ENCODE assay signal across 7 mouse cellular contexts in the genomic region with DNA sequence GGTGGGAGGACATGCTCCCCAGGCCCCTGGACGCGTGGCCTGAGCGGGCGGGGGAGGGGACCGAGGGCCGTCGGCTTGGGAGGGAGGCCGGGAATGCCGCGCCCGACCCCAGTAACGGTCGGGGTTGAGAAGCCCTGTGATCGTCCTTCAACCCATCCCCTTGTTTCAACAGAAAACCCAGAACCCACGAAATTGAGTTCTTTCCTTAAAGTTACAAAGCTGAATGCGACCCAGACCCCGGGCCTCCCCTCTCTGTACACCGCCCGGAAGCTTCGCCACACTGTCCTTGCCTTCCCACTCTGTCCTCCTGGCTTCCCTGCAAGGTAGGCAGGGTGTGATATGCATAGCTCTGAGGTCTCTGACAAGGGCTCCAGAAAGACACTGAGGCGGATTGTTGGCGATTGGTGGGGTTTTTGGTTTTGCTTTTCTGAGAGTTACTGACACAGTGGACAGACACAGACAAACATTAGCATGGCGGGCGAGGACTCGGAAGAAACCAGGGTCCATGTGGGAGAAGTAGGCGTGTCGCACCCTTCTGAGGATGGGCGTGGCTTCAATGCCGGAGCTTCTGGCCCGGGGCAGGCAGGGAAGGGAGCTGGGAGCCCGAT. TPM values are rescaled to one million over a fixed set of nuclear protein-coding genes. Genes with fewer than 3 reads are reported as not detected.
DNase-seq lines count a peak whose midpoint lies in the region; ATAC-seq lines count a peak whose summit lies in the region.

No protein-coding gene starts in this region.

- no peaks in the 10 kb centered on the region for H3K27me3 ChIP-seq in embryonic facial prominence, embryonic 10.5 days (replicated peaks; ENCODE audit: low read depth, poor library complexity, severe bottlenecking)
- H3K27me3 ChIP-seq in limb, embryonic 10.5 days (ENCODE audit: low read depth, poor library complexity, severe bottlenecking): no peaks in the 10 kb centered on the region
- H3K27me3 ChIP-seq in midbrain, embryonic 12.5 days: no peaks in the 10 kb centered on the region

- peak; percentile 90 for DNase-seq in adrenal gland, postnatal 10 days
- peak; percentile 91 for DNase-seq in embryonic facial prominence, embryonic 10.5 days (ENCODE audit: low spot score)
- DNase-seq in heart, adult 11 months: peak; percentile 99
- peak; percentile 89 for DNase-seq in kidney, adult 18-20 months
- peak; percentile 88 for DNase-seq in limb, embryonic 10.5 days (ENCODE audit: low spot score)
- peak; percentile 76 for DNase-seq in skeletal muscle tissue, adult 2 months (ENCODE audit: low read depth, low spot score)

- peak overlapping the region; percentile 98 for H3K9ac ChIP-seq in midbrain, embryonic 12.5 days (replicated peaks)

- peaks cover 40% of the 10 kb centered on the region for H3K4me1 ChIP-seq in embryonic facial prominence, embryonic 10.5 days
- peaks cover 40% of the 10 kb centered on the region for H3K4me1 ChIP-seq in limb, embryonic 10.5 days
- peaks cover 27% of the 10 kb centered on the region for H3K4me1 ChIP-seq in midbrain, embryonic 12.5 days

- peak overlapping the region; percentile 77 for H3K4me2 ChIP-seq in midbrain, embryonic 12.5 days (replicated peaks)

- under 1% methylated on average over 31 of the region's 31 CpGs for WGBS in embryonic facial prominence, embryonic 10.5 days
- WGBS in limb, embryonic 10.5 days: under 1% methylated on average over 31 of the region's 31 CpGs
- 0% methylated on average over 24 of the region's 31 CpGs for WGBS in midbrain, embryonic 12.5 days

- peak overlapping the region; percentile 100 for H3K27ac ChIP-seq in embryonic facial prominence, embryonic 10.5 days (replicated peaks)
- H3K27ac ChIP-seq in limb, embryonic 10.5 days: peak overlapping the region; percentile 99
- peak overlapping the region; percentile 94 for H3K27ac ChIP-seq in midbrain, embryonic 12.5 days (replicated peaks)

- no peaks in the 10 kb centered on the region for H3K9me3 ChIP-seq in embryonic facial prominence, embryonic 10.5 days
- no peaks in the 10 kb centered on the region for H3K9me3 ChIP-seq in limb, embryonic 10.5 days (replicated peaks)
- H3K9me3 ChIP-seq in midbrain, embryonic 12.5 days: no peaks in the 10 kb centered on the region

- peaks cover 39% of the 10 kb centered on the region for H3K36me3 ChIP-seq in embryonic facial prominence, embryonic 10.5 days (replicated peaks)
- H3K36me3 ChIP-seq in limb, embryonic 10.5 days: peaks cover 40% of the 10 kb centered on the region
- H3K36me3 ChIP-seq in midbrain, embryonic 12.5 days: peaks cover 16% of the 10 kb centered on the region

- ATAC-seq in midbrain, embryonic 12.5 days (ENCODE audit: low FRiP score, low read depth): peak; percentile 76

- peak overlapping the region; percentile 78 for H3K4me3 ChIP-seq in embryonic facial prominence, embryonic 10.5 days
- peak overlapping the region; percentile 90 for H3K4me3 ChIP-seq in limb, embryonic 10.5 days
- peak overlapping the region; percentile 98 for H3K4me3 ChIP-seq in midbrain, embryonic 12.5 days

RNA-seq across cellular contexts. Expression of a gene that starts 0.6 kb away (rescaled TPM):
- 100 to 1,000 TPM; 218 to 322 TPM for total RNA-seq in adrenal gland, postnatal 10 days (2021)
- 961 and 969 TPM in 2 replicates for polyA plus RNA-seq in embryonic facial prominence, embryonic 10.5 days (2016; fragmentation: Nextera tagmentation; extraction: Ambion mirVana)
- polyA plus RNA-seq in limb, embryonic 10.5 days (2016; fragmentation: Nextera tagmentation; extraction: Ambion mirVana): 893 and 996 TPM in 2 replicates
- polyA plus RNA-seq in midbrain, embryonic 12.5 days (2016; fragmentation: Nextera tagmentation; extraction: Ambion mirVana): 891 and 892 TPM in 2 replicates

RNA-seq across cellular contexts. Expression of a gene that starts 1.0 kb away (rescaled TPM):
- 10 to 100 TPM; 18.5 to 24.5 TPM for total RNA-seq in adrenal gland, postnatal 10 days (2021)
- polyA plus RNA-seq in embryonic facial prominence, embryonic 10.5 days (2016; fragmentation: Nextera tagmentation; extraction: Ambion mirVana): 30.8 and 31.9 TPM in 2 replicates
- polyA plus RNA-seq in limb, embryonic 10.5 days (2016; fragmentation: Nextera tagmentation; extraction: Ambion mirVana): 29.0 and 31.6 TPM in 2 replicates
- 29.0 and 30.3 TPM in 2 replicates for polyA plus RNA-seq in midbrain, embryonic 12.5 days (2016; fragmentation: Nextera tagmentation; extraction: Ambion mirVana)

RNA-seq across cellular contexts. Expression of a gene that starts 34.6 kb away (rescaled TPM):
- total RNA-seq in adrenal gland, postnatal 10 days (2021): 10 to 100 TPM; 28.0 to 32.8 TPM
- 25.3 and 25.7 TPM in 2 replicates for polyA plus RNA-seq in embryonic facial prominence, embryonic 10.5 days (2016; fragmentation: Nextera tagmentation; extraction: Ambion mirVana)
- 27.5 and 34.4 TPM in 2 replicates for polyA plus RNA-seq in limb, embryonic 10.5 days (2016; fragmentation: Nextera tagmentation; extraction: Ambion mirVana)
- polyA plus RNA-seq in midbrain, embryonic 12.5 days (2016; fragmentation: Nextera tagmentation; extraction: Ambion mirVana): 31.9 and 35.0 TPM in 2 replicates

RNA-seq across cellular contexts. Expression of a gene that starts 41.8 kb away (rescaled TPM):
- total RNA-seq in adrenal gland, postnatal 10 days (2021): under 1 TPM; 0.33 to 0.97 TPM
- polyA plus RNA-seq in embryonic facial prominence, embryonic 10.5 days (2016; fragmentation: Nextera tagmentation; extraction: Ambion mirVana): 0.54 and 0.56 TPM in 2 replicates
- polyA plus RNA-seq in limb, embryonic 10.5 days (2016; fragmentation: Nextera tagmentation; extraction: Ambion mirVana): 0.34 and 0.51 TPM in 2 replicates
- polyA plus RNA-seq in midbrain, embryonic 12.5 days (2016; fragmentation: Nextera tagmentation; extraction: Ambion mirVana): 0.37 and 0.63 TPM in 2 replicates

RNA-seq across cellular contexts. Expression of a gene that starts 52.4 kb away (rescaled TPM):
- total RNA-seq in adrenal gland, postnatal 10 days (2021): 1 to 10 TPM; 8.7 to 9.4 TPM
- 13.1 and 24.6 TPM in 2 replicates for polyA plus RNA-seq in embryonic facial prominence, embryonic 10.5 days (2016; fragmentation: Nextera tagmentation; extraction: Ambion mirVana)
- 12.1 and 12.3 TPM in 2 replicates for polyA plus RNA-seq in limb, embryonic 10.5 days (2016; fragmentation: Nextera tagmentation; extraction: Ambion mirVana)
- polyA plus RNA-seq in midbrain, embryonic 12.5 days (2016; fragmentation: Nextera tagmentation; extraction: Ambion mirVana): 10.2 and 12.6 TPM in 2 replicates

Comparison
In these comparisons a context has a peak if more than half of its experiments do, and no peak if none do; other contexts are left out.
1. Peak in every context shown above with its lines: DNase-seq, ATAC-seq, H3K4me3 ChIP-seq and H3K27ac ChIP-seq.